Mouse (Mus musculus) small intestine, adult 2 months (tissue): ENCODE measurements around the gene Gjd2. TPM values are rescaled to one million over a fixed set of nuclear protein-coding genes. Genes with fewer than 3 reads are reported as not detected.

ENCODE experiments used
- H3K27ac ChIP-seq: fragments of 200-500 bp; 2 replicates; pipeline ENCODE4 v1.5.1; 2012; ENCODE audit warnings: low read depth, low read length, control low read depth, inconsistent platforms; ENCODE audit not compliant: insufficient read depth
- H3K27me3 ChIP-seq: fragments of 200-500 bp; 2 replicates; pipeline ENCODE4 v1.6.1; 2012; ENCODE audit warnings: mild to moderate bottlenecking, moderate library complexity, low read length, inconsistent platforms; ENCODE audit not compliant: control insufficient read depth, insufficient read depth
- H3K36me3 ChIP-seq: fragments of 200-500 bp; 2 replicates; pipeline ENCODE4 v1.6.1; 2012; ENCODE audit warnings: mild to moderate bottlenecking, low read length, control low read depth, inconsistent platforms; ENCODE audit not compliant: control insufficient read depth, insufficient read depth
- H3K4me1 ChIP-seq: fragments of 200-500 bp; 2 replicates; pipeline ENCODE4 v1.6.1; 2012; ENCODE audit warnings: low read length, inconsistent platforms, mixed read lengths; ENCODE audit not compliant: control insufficient read depth, insufficient read depth, insufficient read length
- H3K4me3 ChIP-seq: fragments of 200-500 bp; 2 replicates; pipeline ENCODE4 v1.5.1; 2012; ENCODE audit warnings: low read depth, mild to moderate bottlenecking, control low read depth, inconsistent platforms, low read length, moderate library complexity
- CTCF ChIP-seq: fragments of 200-500 bp; IDR thresholded peaks from 2 replicates; pipeline ENCODE4 v1.5.1; 2012; ENCODE audit warnings: low read depth, mild to moderate bottlenecking, control low read depth, inconsistent platforms, low read length, moderate library complexity, mixed read lengths; ENCODE audit not compliant: insufficient replicate concordance, insufficient read length; ENCODE audit errors: extremely low read depth
- POLR2A ChIP-seq: fragments of 200-500 bp; IDR thresholded peaks from 2 replicates; pipeline ENCODE4 v1.6.1; 2012; ENCODE audit warnings: low read depth, mild to moderate bottlenecking, control low read depth, inconsistent platforms, low read length, moderate library complexity
- WGBS: fragments of 180-500 bp; shearing (Covaris S2); methylation state at CpG from one replicate; pipeline ENCODE4 v1.1.7; 2018; 5-methylcytosine and 5-hydroxymethylcytosine counted together
- polyA plus RNA-seq: library from polyadenylated mRNA; depleted of rRNA; stranded (reverse); fragments of >200 nt; gene quantifications from 2 replicates; pipeline ENCODE4 v1.2.3, GENCODE M21; 2012; rRNA removed

The Gjd2 gene
- polyA plus RNA-seq, 1 experiment = not detected

GRCm38 (mm10) chr2:113978151-113978771 is 35.2 kb downstream of the Gjd2 start:
- WGBS = 60% methylated on average over 5 of the region's 5 CpGs
- H3K36me3 ChIP-seq = no peaks in the 10 kb centered on the region
- TF ChIP-seq POLR2A = no peak
- H3K4me3 ChIP-seq = no peak overlapping the region
- H3K4me1 ChIP-seq = no peaks in the 10 kb centered on the region
- no peak overlapping the region for H3K27ac ChIP-seq
- no peaks in the 10 kb centered on the region for H3K27me3 ChIP-seq

GRCm38 (mm10) chr2:113973950-113974349 is 39.5 kb downstream of the Gjd2 start:
- no peaks in the 10 kb centered on the region for H3K27me3 ChIP-seq
- H3K4me1 ChIP-seq = no peaks in the 10 kb centered on the region
- H3K36me3 ChIP-seq = no peaks in the 10 kb centered on the region
- no peak overlapping the region for H3K27ac ChIP-seq
- 72% methylated on average over 7 of the region's 7 CpGs for WGBS
- no peak overlapping the region for H3K4me3 ChIP-seq
- TF ChIP-seq POLR2A (no peak), CTCF (no peak)

- 27% methylated on average over 4 of the region's 4 CpGs for WGBS
- Histone ChIP-seq H3K27ac (no peak overlapping the region), H3K36me3 (no peaks in the 10 kb centered on the region), H3K27me3 (no peaks in the 10 kb centered on the region), H3K4me3 (no peak overlapping the region), H3K4me1 (no peaks in the 10 kb centered on the region)
- TF ChIP-seq POLR2A = no peak
- TF ChIP-seq CTCF = no peak
Observed at GRCm38 (mm10) chr2:113966421-113966820, 47.0 kb downstream of the Gjd2 start.

Other genes starting within 250 kb of the Gjd2 start
- gene Scg5, start 184.5 kb downstream of the Gjd2 start, polyA plus RNA-seq = 0.79 and 0.90 TPM in 2 replicates
- 0.74 and 2.7 TPM in 2 replicates for gene Arhgap11a, start 165.0 kb downstream of the Gjd2 start, polyA plus RNA-seq
- gene Actc1, start 39.9 kb upstream of the Gjd2 start, polyA plus RNA-seq = 0.93 and 4.3 TPM in 2 replicates
- gene Aqr, start 173.4 kb upstream of the Gjd2 start, polyA plus RNA-seq = 4.9 and 10.2 TPM in 2 replicates
- 0.09 and 0.13 TPM in 2 replicates for gene Zfp770, start 187.8 kb upstream of the Gjd2 start, polyA plus RNA-seq